26 mouse cellular contexts compared by ENCODE assay signal in genomic region chr2:60821635-60822034, GRCm38 (mm10).
DNase-seq lines count a peak whose midpoint lies in the region; ATAC-seq and TF ChIP-seq lines count a peak whose summit lies in the region.
"Had no signal": no experiment of that assay in that cellular context is flagged by ENCODE, and none has a peak within 500 bp of the region (broad histone marks: within the 10 kb centered on the region; RNA-seq: fewer than 3 reads in every experiment).

No protein-coding gene starts in this region.

- ATAC-seq in liver, postnatal 0 days = peak; percentile 35; the same call in 1 of the 2 replicates
- ATAC-seq in liver, embryonic 12.5 days = no peak
- ATAC-seq in hindbrain, embryonic 16.5 days = no peak
- ATAC-seq: forebrain, embryonic 14.5 days; inflammation-experienced regulatory T-cells, adult 6 months; midbrain, embryonic 15.5 days had no signal

- no peak overlapping the region for H3K4me3 ChIP-seq in liver, postnatal 0 days (ENCODE audit: low read depth, low read length)
- H3K4me3 ChIP-seq in liver, embryonic 12.5 days = no peak overlapping the region
- H3K4me3 ChIP-seq in bone marrow macrophage, adult 2 months (ENCODE audit: insufficient read depth, low read length) = no peak overlapping the region
- no peak overlapping the region for H3K4me3 ChIP-seq in macrophage (ENCODE audit: inconsistent target)
- no peak overlapping the region for H3K4me3 ChIP-seq in hindbrain, embryonic 16.5 days (ENCODE audit: low read length)
- H3K4me3 ChIP-seq: heart, embryonic 10.5 days; layer of hippocampus, adult 2 months; lung, embryonic 15.5 days; midbrain, embryonic 10.5 days; midbrain, embryonic 15.5 days had no signal

- peaks cover 98% of the 10 kb centered on the region for H3K79me2 ChIP-seq in macrophage (ENCODE audit: inconsistent target)

- no peak for TF ChIP-seq POLR2A in bone marrow macrophage, adult 2 months (IDR thresholded peaks at IDR 0.05; ENCODE audit: borderline replicate concordance, low read depth, low read length)

- no peak for DNase-seq in liver, postnatal 0 days
- peak; percentile 59 for DNase-seq in splenic B cell, adult 2 months (ENCODE audit: low read depth, low spot score)
- DNase-seq in layer of hippocampus, postnatal 25 days (ENCODE audit: extremely low spot score in 1 of 2, low spot score in 1 of 2) = no peak
- DNase-seq: adrenal gland, postnatal 25 days; cerebellum, adult 2 months; cerebellum, postnatal 14 days; heart, postnatal 4 days; kidney, adult 11 months; kidney, postnatal 36 days; left cerebral cortex, postnatal 4 days; right cerebral cortex, postnatal 4 days; thymus, adult 2 months; thymus, postnatal 36 days had no signal

- H3K4me2 ChIP-seq in liver, postnatal 0 days (ENCODE audit: low read depth, low read length) = no peak overlapping the region
- no peak overlapping the region for H3K4me2 ChIP-seq in liver, embryonic 12.5 days
- no peak overlapping the region for H3K4me2 ChIP-seq in hindbrain, embryonic 16.5 days (ENCODE audit: low read length)
- H3K4me2 ChIP-seq: hindbrain, embryonic 14.5 days; lung, embryonic 15.5 days; midbrain, embryonic 15.5 days had no signal

- no peaks in the 10 kb centered on the region for H3K9me3 ChIP-seq in liver, postnatal 0 days (ENCODE audit: low read length)
- H3K9me3 ChIP-seq in liver, embryonic 12.5 days (replicated peaks) = no peaks in the 10 kb centered on the region
- no peaks in the 10 kb centered on the region for H3K9me3 ChIP-seq in hindbrain, embryonic 16.5 days (ENCODE audit: control insufficient read depth, low read length)
- H3K9me3 ChIP-seq: heart, embryonic 10.5 days; lung, embryonic 15.5 days; midbrain, embryonic 10.5 days; midbrain, embryonic 15.5 days had no signal

- peaks cover 6% of the 10 kb centered on the region; the same call in 1 of the 2 replicates for H3K4me1 ChIP-seq in liver, postnatal 0 days (ENCODE audit: insufficient read depth)
- peaks cover 8% of the 10 kb centered on the region; the same call in 1 of the 2 replicates for H3K4me1 ChIP-seq in liver, embryonic 12.5 days
- H3K4me1 ChIP-seq in bone marrow macrophage, adult 2 months (ENCODE audit: control insufficient read depth, insufficient read depth, low read length) = peaks cover 50% of the 10 kb centered on the region
- H3K4me1 ChIP-seq in hindbrain, embryonic 16.5 days (ENCODE audit: control insufficient read depth, insufficient read depth, low read depth, low read length) = no peaks in the 10 kb centered on the region
- H3K4me1 ChIP-seq: midbrain, embryonic 15.5 days had no signal

- no peak overlapping the region for H3K9ac ChIP-seq in liver, postnatal 0 days (replicated peaks)
- no peak overlapping the region for H3K9ac ChIP-seq in liver, embryonic 12.5 days
- H3K9ac ChIP-seq in hindbrain, embryonic 16.5 days (ENCODE audit: low read depth, low read length) = no peak overlapping the region
- H3K9ac ChIP-seq: hindbrain, embryonic 14.5 days; liver, embryonic 14.5 days; lung, embryonic 15.5 days; midbrain, embryonic 15.5 days had no signal

- no peaks in the 10 kb centered on the region for H3K27me3 ChIP-seq in liver, postnatal 0 days (ENCODE audit: insufficient read depth, low read length)
- H3K27me3 ChIP-seq in liver, embryonic 12.5 days (replicated peaks) = no peaks in the 10 kb centered on the region
- no peaks in the 10 kb centered on the region for H3K27me3 ChIP-seq in splenic B cell, adult 2 months (ENCODE audit: control insufficient read depth, insufficient read depth, low read length, poor library complexity, severe bottlenecking)
- H3K27me3 ChIP-seq in hindbrain, embryonic 16.5 days (replicated peaks; ENCODE audit: control insufficient read depth, insufficient read depth, low read length) = no peaks in the 10 kb centered on the region
- H3K27me3 ChIP-seq: lung, embryonic 15.5 days; midbrain, embryonic 15.5 days had no signal

- no peaks in the 10 kb centered on the region for H3K36me3 ChIP-seq in liver, postnatal 0 days (replicated peaks; ENCODE audit: insufficient read depth, low read length)
- H3K36me3 ChIP-seq in liver, embryonic 12.5 days = no peaks in the 10 kb centered on the region
- H3K36me3 ChIP-seq in macrophage (ENCODE audit: inconsistent target) = 0 out of 2 replicates have a peak, but pooled peaks cover 2% of the 10 kb centered on the region
- H3K36me3 ChIP-seq in splenic B cell, adult 2 months (ENCODE audit: control insufficient read depth, insufficient read depth, low read length, poor library complexity, severe bottlenecking) = 0 out of 2 replicates have a peak, but pooled peaks cover 2% of the 10 kb centered on the region
- H3K36me3 ChIP-seq in hindbrain, embryonic 16.5 days (ENCODE audit: control insufficient read depth, insufficient read depth, low read length) = no peaks in the 10 kb centered on the region; the same call in 1 of the 2 replicates
- H3K36me3 ChIP-seq: heart, embryonic 10.5 days; lung, embryonic 15.5 days; midbrain, embryonic 10.5 days; midbrain, embryonic 15.5 days had no signal

- TF ChIP-seq EP300 in liver, postnatal 0 days (IDR thresholded peaks at IDR 0.05; ENCODE audit: low read depth) = no peak

- no peak overlapping the region for H3K27ac ChIP-seq in liver, postnatal 0 days (ENCODE audit: low read depth)
- no peak overlapping the region for H3K27ac ChIP-seq in liver, embryonic 12.5 days
- H3K27ac ChIP-seq in bone marrow macrophage, adult 2 months (ENCODE audit: insufficient read depth, low read depth, low read length) = peak overlapping the region; percentile 89
- peak overlapping the region; percentile 94 for H3K27ac ChIP-seq in macrophage
- no peak overlapping the region for H3K27ac ChIP-seq in hindbrain, embryonic 16.5 days (ENCODE audit: low read depth, low read length)
- H3K27ac ChIP-seq: heart, embryonic 10.5 days; hindbrain, embryonic 14.5 days; layer of hippocampus, adult 2 months; liver, embryonic 14.5 days; lung, embryonic 15.5 days; midbrain, embryonic 10.5 days; midbrain, embryonic 15.5 days had no signal

- 60% methylated on average over 3 of the region's 3 CpGs for WGBS in liver, postnatal 0 days (ENCODE audit: insufficient replicate concordance)
- WGBS in liver, embryonic 12.5 days (ENCODE audit: insufficient replicate concordance) = 71% methylated on average over 3 of the region's 3 CpGs
- WGBS in macrophage (ENCODE audit: missing documents) = 27% methylated on average over 3 of the region's 3 CpGs
- WGBS in hindbrain, embryonic 16.5 days = 86% methylated on average over 3 of the region's 3 CpGs

- no peak for TF ChIP-seq CTCF in liver, postnatal 0 days (IDR thresholded peaks at IDR 0.05; ENCODE audit: low read depth)
- no peak for TF ChIP-seq CTCF in bone marrow macrophage, adult 2 months (IDR thresholded peaks at IDR 0.05; ENCODE audit: low read depth, low read length)

Comparison
In these comparisons a context has a peak if more than half of its experiments do, and no peak if none do; other contexts are left out.
1. H3K27ac ChIP-seq: peak in bone marrow macrophage, adult 2 months (single experiment) and macrophage (single experiment); none in liver, postnatal 0 days (single experiment), liver, embryonic 12.5 days (single experiment) and hindbrain, embryonic 16.5 days (single experiment).